Mouse (Mus musculus): ENCODE results near the gene Hist3h2ba.

- no peak for TF ChIP-seq CTCF (IDR thresholded peaks at IDR 0.05)
- TF ChIP-seq EP300 (IDR thresholded peaks at IDR 0.05): no peak
Observed at GRCm38 (mm10) chr11:58918759-58919158, 30.0 kb upstream of the Hist3h2ba start.

All from lung, postnatal 0 days (tissue).